Mouse (Mus musculus) spleen, adult 2 months (tissue): ENCODE data around the gene Mrpl40. TPM values are rescaled to one million over a fixed set of nuclear protein-coding genes. Genes with fewer than 3 reads are reported as not detected.

ENCODE experiments used
- DNase-seq, 2 experiments: peaks; one replicate each; pipeline versions ENCODE4 v3.0.0 to v3.0.0-alpha.2; 2012 to 2021; ENCODE audit warnings: low spot score in 2 of 2, low read depth in 1 of 2
- H3K27ac ChIP-seq: fragments of 200-500 bp; 2 replicates; pipeline ENCODE4 v1.5.1; 2012; ENCODE audit warnings: low read length, inconsistent platforms; ENCODE audit not compliant: insufficient read depth
- H3K27me3 ChIP-seq: fragments of 200-500 bp; 2 replicates; pipeline ENCODE4 v1.6.1; 2012; ENCODE audit warnings: mild to moderate bottlenecking, moderate library complexity, low read length, inconsistent platforms; ENCODE audit not compliant: control insufficient read depth, insufficient read depth
- H3K36me3 ChIP-seq: fragments of 200-500 bp; 2 replicates; pipeline ENCODE4 v1.6.1; 2012; ENCODE audit warnings: mild to moderate bottlenecking, low read length, inconsistent platforms; ENCODE audit not compliant: control insufficient read depth, insufficient read depth
- H3K4me1 ChIP-seq: fragments of 200-500 bp; 2 replicates; pipeline ENCODE4 v1.6.1; 2011; ENCODE audit warnings: inconsistent platforms; ENCODE audit not compliant: control insufficient read depth, insufficient read depth, insufficient read length
- H3K4me3 ChIP-seq: fragments of 200-500 bp; 2 replicates; pipeline ENCODE4 v1.5.1; 2011; ENCODE audit warnings: mild to moderate bottlenecking, inconsistent platforms; ENCODE audit not compliant: insufficient read depth, insufficient read length; ENCODE audit errors: extremely low read depth
- CTCF ChIP-seq: fragments of 200-500 bp; IDR thresholded peaks from 2 replicates; pipeline ENCODE4 v1.5.1; 2011; ENCODE audit warnings: mild to moderate bottlenecking, inconsistent platforms; ENCODE audit not compliant: insufficient read depth, insufficient read length, insufficient replicate concordance; ENCODE audit errors: extremely low read depth
- POLR2A ChIP-seq: fragments of 200-500 bp; IDR thresholded peaks from 2 replicates; pipeline ENCODE4 v1.6.1; 2011; ENCODE audit warnings: low read depth, low read length, inconsistent platforms
- WGBS: fragments of 180-500 bp; shearing (Covaris S2); methylation state at CpG from one replicate; pipeline ENCODE4 v1.1.7; 2018; 5-methylcytosine and 5-hydroxymethylcytosine counted together
- polyA plus RNA-seq: library from polyadenylated mRNA; depleted of rRNA; stranded (reverse); fragments of >200 nt; gene quantifications from 2 replicates; pipeline ENCODE4 v1.2.3, GENCODE M21; 2012; rRNA removed

Mrpl40 gene
- polyA plus RNA-seq, 1 experiment = 6.1 TPM

DNA sequence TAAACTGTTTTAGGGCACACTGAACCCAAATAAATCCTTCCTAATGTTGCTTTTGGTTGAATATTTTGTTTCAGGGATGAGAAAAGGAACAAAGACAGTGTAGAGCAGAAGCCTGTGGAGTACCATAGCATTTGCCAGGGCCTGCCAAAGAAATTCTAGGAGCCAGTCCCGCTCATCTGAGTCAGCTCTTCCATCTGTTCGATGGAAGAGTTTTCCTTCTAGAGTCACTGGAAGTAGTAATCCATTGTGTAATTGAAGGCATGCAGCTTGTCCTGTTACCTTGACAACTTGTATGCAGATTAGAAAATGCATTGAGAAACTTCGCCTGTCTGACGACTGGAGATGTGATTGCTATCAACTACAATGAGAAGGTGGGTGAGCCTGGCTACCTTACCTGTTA is 53.7 kb downstream of the Mrpl40 start:
- Histone ChIP-seq H3K36me3 (peaks cover 63% of the 10 kb centered on the region), H3K27ac (no peak overlapping the region), H3K4me3 (no peak overlapping the region), H3K4me1 (no peaks in the 10 kb centered on the region), H3K27me3 (no peaks in the 10 kb centered on the region)
- TF ChIP-seq POLR2A (no peak), CTCF (no peak)
- 87% methylated on average over 4 of the region's 4 CpGs for WGBS
- no peak for DNase-seq

DNA sequence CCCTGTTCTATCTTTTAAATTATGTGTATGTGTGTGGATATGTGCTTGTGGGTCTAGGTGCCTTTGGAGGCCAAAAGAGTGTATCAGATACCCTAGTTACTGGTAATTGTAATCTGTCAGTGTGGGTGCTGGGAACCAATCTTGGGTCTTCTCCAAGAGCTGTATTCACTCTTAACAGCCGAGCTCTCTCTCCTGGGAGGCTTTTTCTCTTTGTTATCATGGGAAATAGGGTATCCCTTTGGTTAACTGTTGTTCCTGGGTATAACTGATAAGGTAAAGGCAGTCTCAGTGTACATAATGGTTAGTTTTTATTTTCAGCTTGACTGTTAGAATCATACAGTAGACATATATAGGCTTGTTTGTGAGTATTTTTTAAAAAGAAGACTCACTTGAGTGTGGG is 54.3 kb downstream of the Mrpl40 start:
- no peak for DNase-seq
- WGBS = 81% methylated on average over 1 of the region's 1 CpGs
- H3K27ac ChIP-seq = no peak overlapping the region
- H3K27me3 ChIP-seq = no peaks in the 10 kb centered on the region
- H3K4me3 ChIP-seq = no peak overlapping the region
- no peak for TF ChIP-seq CTCF
- TF ChIP-seq POLR2A = no peak
- peaks cover 61% of the 10 kb centered on the region for H3K36me3 ChIP-seq
- no peaks in the 10 kb centered on the region for H3K4me1 ChIP-seq

Other genes with a start within 250 kb of the Mrpl40 start
- 1.9 and 2.1 TPM in 2 replicates for gene Sept5, start 246.9 kb downstream of the Mrpl40 start, polyA plus RNA-seq
- gene Cldn5, start 100.0 kb downstream of the Mrpl40 start, polyA plus RNA-seq = 59.4 and 69.5 TPM in 2 replicates
- gene Ufd1, start 65.1 kb downstream of the Mrpl40 start, polyA plus RNA-seq = 17.6 and 18.0 TPM in 2 replicates
- 9.7 and 11.5 TPM in 2 replicates for gene Cdc45, start 64.9 kb downstream of the Mrpl40 start, polyA plus RNA-seq
- gene 2510002D24Rik, start 40.3 kb downstream of the Mrpl40 start, polyA plus RNA-seq = 44.9 and 55.5 TPM in 2 replicates
- 1.9 TPM in 1 of 2 replicates, not detected in the other for gene Gm28539, start 40.3 kb downstream of the Mrpl40 start, polyA plus RNA-seq
- gene Hira, start 175 bp upstream of the Mrpl40 start, polyA plus RNA-seq = 50.0 and 53.0 TPM in 2 replicates